Mouse (Mus musculus) urinary bladder, adult 2 months (tissue): ENCODE data around the gene Dusp13. TPM values are rescaled to one million over a fixed set of nuclear protein-coding genes. Genes with fewer than 3 reads are reported as not detected.
A peak's percentile ranks its signal among the peaks of the same experiment; 100 is the strongest.

Source experiments
- DNase-seq: peaks from one replicate; pipeline ENCODE4 v3.0.0; 2022; ENCODE audit warnings: low spot score
- polyA plus RNA-seq: library from polyadenylated mRNA; depleted of rRNA; stranded (reverse); fragments of >200 nt; gene quantifications from 2 replicates; pipeline ENCODE4 v1.2.3, GENCODE M21; 2012

Dusp13 gene
- polyA plus RNA-seq, 1 experiment, result 0.33 TPM

DNA sequence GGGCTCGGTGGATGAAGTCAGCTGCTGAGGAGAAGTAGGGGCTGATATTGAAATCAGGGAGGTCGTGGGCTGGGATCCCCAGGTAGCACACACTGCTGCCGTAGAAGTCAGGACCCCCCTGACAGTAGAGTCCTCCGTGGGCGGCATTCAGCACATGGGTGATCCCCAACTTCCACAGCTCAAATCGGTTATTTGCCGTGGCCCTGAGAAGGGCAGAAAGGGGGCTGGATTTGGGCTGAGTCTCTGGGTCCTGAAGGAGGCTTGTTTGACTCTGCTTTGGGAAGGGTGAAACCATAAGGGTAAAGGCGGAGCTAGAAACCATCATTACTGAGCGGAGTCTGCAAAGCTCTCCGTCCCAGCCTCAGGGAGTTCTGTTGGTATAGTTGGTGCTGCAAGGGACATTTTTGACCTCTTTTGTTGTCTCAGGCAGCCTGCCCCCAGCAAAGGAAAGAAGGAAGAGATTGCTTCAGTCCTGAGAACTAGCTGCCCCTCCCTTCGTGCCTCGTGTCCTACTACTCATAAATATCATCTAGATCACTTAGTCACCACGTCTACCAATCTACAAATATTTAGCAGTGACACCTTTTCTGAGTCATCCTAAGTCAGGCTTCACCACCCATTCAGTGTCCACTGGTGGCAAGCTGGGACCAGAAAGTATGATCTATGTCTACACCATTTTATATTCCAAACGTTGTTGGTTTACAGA is 3.4 kb downstream of the Dusp13 start:
- DNase-seq, result no peak

GRCm38 (mm10) chr14:21746846-21747245 is 4.1 kb downstream of the Dusp13 start:
- DNase-seq, result no peak

- DNase-seq, result no peak
Measured at GRCm38 (mm10) chr14:21746251-21746650, 4.7 kb downstream of the Dusp13 start.

DNA sequence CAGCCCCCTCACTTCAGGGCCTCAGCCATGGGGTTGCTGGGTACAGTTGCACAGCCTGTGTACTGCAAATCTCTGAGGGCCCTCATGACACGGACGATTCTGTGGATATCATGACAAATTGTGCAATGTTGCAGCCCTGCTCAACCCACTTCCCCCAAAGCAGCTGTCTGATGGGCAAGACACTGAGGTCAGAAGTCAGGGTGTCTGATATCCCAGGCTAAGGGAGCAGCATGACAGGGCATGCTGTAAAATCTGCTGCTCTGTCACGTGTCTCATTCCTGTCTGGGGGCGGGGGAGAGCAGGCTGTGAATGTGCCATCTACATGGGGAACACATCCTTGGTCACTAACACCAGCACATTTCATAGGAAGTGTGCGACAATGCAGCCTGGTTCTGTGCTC is 5.8 kb downstream of the Dusp13 start:
- DNase-seq, result no peak

DNA sequence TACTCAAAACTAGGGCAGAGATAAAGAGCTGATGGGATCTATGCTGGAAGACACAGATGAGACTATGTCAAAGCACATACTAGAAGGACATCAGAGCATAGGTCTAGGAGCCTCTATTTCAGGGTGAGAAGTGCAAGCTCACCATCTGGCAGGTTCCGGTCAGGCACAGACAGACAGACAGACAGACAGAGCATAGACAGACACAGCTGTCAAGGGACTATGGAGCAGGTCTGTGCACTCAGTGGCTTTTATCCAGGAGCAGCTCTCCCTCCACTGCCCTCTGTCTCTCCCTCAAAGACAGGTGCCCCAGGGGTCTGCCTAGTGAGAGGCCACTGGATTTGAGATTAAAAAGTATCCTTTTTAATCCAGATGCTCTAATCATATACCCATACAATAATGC is 6.8 kb downstream of the Dusp13 start:
- DNase-seq, result no peak

- no peak for DNase-seq
Measured at GRCm38 (mm10) chr14:21742441-21742840, 8.5 kb downstream of the Dusp13 start.

GRCm38 (mm10) chr14:21741786-21742185 is 9.2 kb downstream of the Dusp13 start:
- DNase-seq, result peak; percentile 70

DNA sequence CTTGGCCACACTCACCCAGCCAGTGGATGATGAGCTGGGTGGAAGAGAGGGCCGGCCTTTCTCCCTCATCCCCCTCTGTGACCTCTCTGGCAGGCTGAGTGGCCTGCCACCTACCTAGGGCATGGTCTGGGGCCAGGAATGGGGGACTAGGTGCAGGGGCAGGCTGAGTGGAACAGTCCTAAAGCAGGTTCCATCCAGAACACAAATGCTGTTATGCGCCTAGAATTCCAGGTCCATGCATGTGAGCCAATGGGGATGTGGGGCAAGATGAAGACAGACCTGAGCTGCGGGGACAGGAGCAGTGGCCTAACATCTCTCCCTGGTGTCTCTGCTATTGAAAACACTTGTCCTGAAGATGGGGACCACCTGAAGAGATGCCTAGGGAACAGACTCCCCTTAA is 9.7 kb downstream of the Dusp13 start:
- DNase-seq, result no peak

GRCm38 (mm10) chr14:21740345-21740744 is 10.6 kb downstream of the Dusp13 start:
- DNase-seq, result no peak

DNA sequence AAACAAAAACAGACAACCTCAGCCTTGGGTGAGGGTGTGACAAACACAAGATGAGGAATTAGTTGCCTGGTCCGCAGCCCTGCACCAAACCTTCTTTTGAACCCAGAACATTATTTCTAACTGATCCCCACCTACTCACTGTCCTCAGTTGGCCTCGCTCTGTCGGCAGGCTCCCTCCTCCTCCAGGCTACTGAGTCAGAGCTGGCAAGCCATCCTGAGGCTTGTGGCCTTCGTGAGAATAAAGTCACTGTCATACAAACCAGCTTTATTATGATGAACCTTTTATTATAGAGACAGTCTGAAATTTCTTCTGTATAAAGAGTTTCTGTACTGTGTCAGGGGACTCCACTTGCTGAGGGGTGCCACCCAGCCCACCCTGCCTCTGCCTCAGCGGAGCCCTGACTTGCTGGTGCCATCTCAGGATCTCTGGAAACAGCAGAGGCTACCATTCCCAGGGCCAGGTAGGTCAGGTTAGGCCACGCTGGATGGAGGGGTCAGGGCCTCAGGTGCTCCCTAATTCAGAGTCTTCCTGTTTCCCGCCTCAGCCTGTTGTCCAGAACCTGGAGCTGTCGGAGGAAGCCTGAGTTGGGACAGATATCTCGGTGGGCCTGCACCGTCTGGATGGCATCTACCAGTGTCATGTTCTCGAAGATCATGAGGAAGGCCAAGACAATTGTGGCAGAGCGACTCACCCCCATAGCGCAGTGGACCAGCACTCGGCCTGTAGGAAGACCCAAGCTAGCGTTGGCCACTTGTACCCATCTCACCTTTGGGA is 17.7 kb downstream of the Dusp13 start:
- no peak for DNase-seq

- DNase-seq, result no peak
Measured at GRCm38 (mm10) chr14:21729936-21730335, 21.0 kb downstream of the Dusp13 start.

- DNase-seq, result no peak
Measured at GRCm38 (mm10) chr14:21729031-21729732, 21.8 kb downstream of the Dusp13 start.

DNA sequence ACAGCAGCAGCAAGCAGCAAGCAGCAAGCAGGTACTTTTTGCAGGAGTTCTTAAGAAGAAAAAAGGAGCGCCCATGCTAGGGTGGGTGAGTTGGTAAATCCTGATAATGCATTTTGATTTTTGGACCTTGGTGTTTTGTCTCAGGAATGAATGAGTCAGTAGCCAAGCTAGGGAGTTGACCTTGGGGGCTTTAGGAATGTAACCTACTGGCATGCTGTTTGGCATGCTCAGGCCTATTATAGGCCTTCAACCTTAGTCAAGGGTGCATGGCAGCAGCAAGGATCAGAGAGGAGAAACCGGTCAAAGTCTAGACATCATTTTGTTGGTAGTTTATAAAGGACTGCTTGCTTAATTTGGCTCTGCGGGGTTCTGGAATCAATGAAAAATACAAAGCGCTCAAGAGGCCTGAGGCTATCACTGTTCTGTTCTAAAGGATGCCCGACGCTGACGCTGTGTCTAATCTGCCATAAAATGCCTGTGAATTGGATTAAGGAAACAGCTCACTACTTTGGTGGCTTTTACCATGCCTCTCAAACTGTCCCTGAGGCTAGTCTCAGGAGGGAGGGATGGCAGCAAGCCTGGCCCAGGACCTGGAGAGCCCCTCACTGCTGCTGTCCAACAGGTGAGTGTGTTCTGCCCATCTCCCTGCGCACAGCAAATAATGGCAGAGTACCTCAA is 28.8 kb downstream of the Dusp13 start:
- DNase-seq, result no peak

GRCm38 (mm10) chr14:21720430-21721205 is 30.4 kb downstream of the Dusp13 start:
- no peak for DNase-seq

DNA sequence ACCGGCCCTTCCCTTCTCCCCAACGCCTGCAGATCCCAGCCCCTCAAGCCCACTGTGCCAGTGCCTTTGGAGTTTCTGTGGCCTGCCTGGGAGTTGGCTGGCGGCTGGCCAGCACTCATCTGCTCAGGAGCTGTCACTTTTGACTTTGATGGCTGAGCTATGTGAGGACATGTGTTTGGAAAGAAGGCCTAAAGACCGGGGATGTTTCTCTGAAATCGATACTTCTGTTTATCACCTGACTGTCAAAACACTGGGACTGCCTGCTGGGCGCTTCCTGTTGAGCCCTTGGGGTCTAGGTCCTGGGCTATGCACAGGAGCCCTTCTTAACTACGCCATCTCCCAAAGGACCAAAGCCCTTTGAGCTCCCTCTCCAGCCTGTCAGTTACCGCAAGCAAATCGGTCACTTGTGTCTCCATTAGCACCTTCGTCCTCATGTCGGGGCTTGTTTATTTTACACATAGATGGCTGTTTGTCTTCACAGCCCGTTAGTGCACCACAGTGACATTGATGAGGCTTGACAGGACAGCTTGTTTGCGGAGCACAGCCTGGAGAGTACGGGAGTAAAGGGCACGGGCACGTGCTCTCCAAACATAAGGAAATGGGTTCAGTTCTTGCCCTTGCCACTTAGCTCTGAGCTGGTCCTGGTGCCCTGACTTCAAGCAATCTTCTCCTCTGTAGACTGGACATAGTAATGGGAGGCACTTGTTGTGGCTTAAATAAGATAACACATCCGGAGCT is 31.2 kb downstream of the Dusp13 start:
- DNase-seq, result no peak

- DNase-seq, result no peak
Measured at GRCm38 (mm10) chr14:21714486-21714885, 36.5 kb downstream of the Dusp13 start, which contains the start of gene Dupd1. Gene Dupd1 (minus strand): TSS chr14:21714576.

GRCm38 (mm10) chr14:21711231-21711630 is 39.8 kb downstream of the Dusp13 start:
- no peak for DNase-seq

DNA sequence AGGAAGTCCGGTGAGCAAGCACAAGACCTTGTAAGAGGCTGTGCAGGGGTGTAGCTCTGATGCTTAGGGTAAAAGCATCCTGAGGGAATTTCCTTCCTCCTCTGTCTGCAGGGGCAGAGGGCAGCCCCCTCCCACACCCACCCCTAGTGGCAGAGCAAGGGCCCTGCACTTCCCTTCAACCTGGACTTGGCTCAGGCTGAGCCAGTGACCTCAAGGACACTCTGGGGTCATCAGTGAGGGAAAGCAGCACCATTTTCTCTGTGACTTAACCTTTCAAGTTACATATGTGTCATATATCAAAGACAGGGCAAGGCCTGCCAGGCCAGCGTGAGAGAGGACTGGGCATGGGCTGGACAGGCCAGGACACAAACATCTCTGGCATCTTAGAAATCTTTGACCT is 41.4 kb downstream of the Dusp13 start:
- DNase-seq, result no peak

- DNase-seq, result no peak
Measured at GRCm38 (mm10) chr14:21706759-21707571, 44.0 kb downstream of the Dusp13 start.

DNA sequence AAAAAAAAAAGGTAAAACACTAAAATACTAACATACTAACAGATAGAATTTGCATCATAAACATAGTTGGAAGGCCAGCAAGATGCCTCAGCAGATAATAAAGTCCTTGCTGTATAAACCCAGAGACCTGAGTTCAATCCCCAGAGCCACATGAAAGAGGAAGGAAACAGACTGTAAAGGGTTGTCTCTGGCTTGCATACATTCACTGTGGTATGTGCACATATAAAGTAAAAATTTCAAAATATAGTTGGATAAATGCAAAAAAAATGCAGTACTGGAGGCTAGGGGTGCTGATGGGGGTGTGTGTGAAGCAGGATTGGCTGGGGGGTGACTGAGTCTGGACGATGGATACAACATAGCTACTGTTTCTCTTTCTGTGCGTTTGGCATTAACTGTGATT is 45.5 kb downstream of the Dusp13 start:
- DNase-seq, result no peak
